Mouse (Mus musculus) macrophage (primary cell): ENCODE results near the gene Alk. TPM values are rescaled to one million over a fixed set of nuclear protein-coding genes. Genes with fewer than 3 reads are reported as not detected.

Source experiments
- H3K27ac ChIP-seq: fragments of 350-480 bp; formaldehyde crosslinking; 2 replicates; pipeline ENCODE4 v1.9.0; 2021
- H3K36me3 ChIP-seq: fragments of 350-480 bp; formaldehyde crosslinking; 2 replicates; pipeline ENCODE4 v1.9.0; 2021; ENCODE audit errors: inconsistent target
- H3K4me3 ChIP-seq: fragments of 350-480 bp; formaldehyde crosslinking; 2 replicates; pipeline ENCODE4 v1.9.0; 2021; ENCODE audit errors: inconsistent target
- H3K79me2 ChIP-seq: fragments of 350-480 bp; formaldehyde crosslinking; 2 replicates; pipeline ENCODE4 v1.9.0; 2021; ENCODE audit errors: inconsistent target
- WGBS: methylation state at CpG from one replicate; pipeline ENCODE4 v1.1.7; 2026; ENCODE audit warnings: inconsistent platforms; ENCODE audit not compliant: missing documents; 5-methylcytosine and 5-hydroxymethylcytosine counted together
- polyA plus RNA-seq: library from polyadenylated mRNA; stranded (reverse); fragments of 250-400 nt; gene quantifications from 3 replicates; pipeline ENCODE4 v1.2.4, GENCODE M21; 2018; ENCODE audit warnings: inconsistent platforms
- total RNA-seq, 78 experiments: library from RNA; depleted of rRNA; stranded (reverse); fragments of 250-400 nt; gene quantifications; 1 replicate in 9 of 78; 2 replicates in 24 of 78; 3 replicates in 43 of 78; 4 replicates in 2 of 78; pipeline ENCODE4 v1.2.4; 2018; ENCODE audit warnings: inconsistent platforms in 56 of 78

The Alk gene
- not detected for total RNA-seq (2018; cell fraction: chromatin; rRNA removed)
- not detected for total RNA-seq (2018; cell fraction: cytosol; rRNA removed)
- total RNA-seq (2018; cell fraction: nucleus; rRNA removed) = not detected
- not detected in 3 replicates for polyA plus RNA-seq

DNA sequence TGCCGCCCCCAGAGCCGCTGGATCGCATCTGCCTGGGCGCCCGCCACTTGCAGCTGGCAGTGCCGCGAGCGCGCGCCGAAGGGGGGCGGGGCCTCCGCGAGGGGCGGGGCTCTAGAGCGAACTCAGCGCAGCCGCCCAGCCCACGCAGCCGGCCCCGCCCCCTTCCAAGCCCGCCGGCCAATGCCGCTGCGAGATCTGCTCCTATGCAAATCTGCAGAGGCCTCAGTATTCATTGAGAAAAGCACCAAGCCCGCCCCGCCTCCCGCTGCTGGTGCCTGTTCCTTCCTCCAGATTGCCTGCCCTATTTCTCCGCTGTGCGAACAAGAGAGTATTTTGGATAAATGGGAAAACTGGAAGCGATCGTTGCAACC is at the start of gene Alk:
Alk (minus strand) TSS at position 18 of the 371 bp plus-strand sequence.
- Histone ChIP-seq H3K79me2 (no peaks in the 10 kb centered on the region), H3K36me3 (no peaks in the 10 kb centered on the region), H3K27ac (no peak within 1 kb of the TSS), H3K4me3 (no peak within 1 kb of the TSS)
- WGBS = 5% methylated on average over 25 of the region's 32 CpGs

DNA sequence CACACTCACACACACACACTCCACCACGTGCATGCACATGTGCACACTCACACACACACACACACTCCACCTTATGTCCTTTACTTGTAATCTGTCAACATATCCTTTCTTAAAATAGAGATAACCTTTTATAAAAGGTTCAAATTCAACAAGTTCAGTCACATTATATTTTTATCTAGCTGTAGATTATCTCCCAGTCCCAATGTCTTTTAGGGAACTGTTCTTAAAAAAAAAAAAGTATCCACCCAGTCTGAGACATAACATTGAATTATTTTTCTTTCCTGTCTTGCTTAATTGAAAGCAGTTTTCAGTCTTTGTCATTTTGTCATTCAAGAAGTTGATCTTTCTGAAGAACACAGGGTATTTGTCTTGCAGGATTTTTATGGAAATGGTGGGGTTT is 48.4 kb upstream of the Alk start:
- Histone ChIP-seq H3K27ac (no peak overlapping the region), H3K79me2 (no peaks in the 10 kb centered on the region), H3K36me3 (no peaks in the 10 kb centered on the region), H3K4me3 (no peak overlapping the region)
- 67% methylated on average over 1 of the region's 1 CpGs for WGBS

DNA sequence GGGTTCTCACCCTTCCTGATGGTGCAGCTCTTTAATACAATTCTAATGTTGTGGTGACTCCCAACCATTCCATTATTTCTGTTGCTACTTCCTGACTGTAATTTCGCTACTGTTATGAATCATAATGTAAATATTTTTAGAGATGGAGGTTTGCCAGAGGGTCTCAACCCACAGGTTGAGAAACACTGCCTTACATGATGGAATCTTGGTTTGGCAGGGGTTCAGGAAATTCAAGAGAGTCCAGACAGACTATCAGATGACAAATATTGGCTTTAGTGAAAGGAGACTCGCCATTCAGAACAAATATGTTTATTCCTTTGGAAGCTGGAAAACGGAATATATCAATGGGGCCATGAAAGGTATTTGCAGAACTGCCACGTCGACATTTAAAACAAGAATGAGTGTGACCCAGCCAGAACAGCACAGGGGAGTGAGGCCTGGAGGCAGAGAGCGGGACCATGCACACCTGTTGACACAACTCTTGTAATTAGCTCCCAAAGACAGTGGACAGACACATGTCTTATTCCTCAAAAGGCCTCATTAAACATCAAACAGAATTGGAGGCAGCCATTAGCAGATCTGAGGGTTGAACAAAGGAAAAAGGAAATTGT is 44.3 kb upstream of the Alk start:
- no peak overlapping the region for H3K4me3 ChIP-seq
- WGBS = 79% methylated on average over 6 of the region's 6 CpGs
- H3K36me3 ChIP-seq = no peaks in the 10 kb centered on the region
- H3K79me2 ChIP-seq = no peaks in the 10 kb centered on the region
- H3K27ac ChIP-seq = no peak overlapping the region

DNA sequence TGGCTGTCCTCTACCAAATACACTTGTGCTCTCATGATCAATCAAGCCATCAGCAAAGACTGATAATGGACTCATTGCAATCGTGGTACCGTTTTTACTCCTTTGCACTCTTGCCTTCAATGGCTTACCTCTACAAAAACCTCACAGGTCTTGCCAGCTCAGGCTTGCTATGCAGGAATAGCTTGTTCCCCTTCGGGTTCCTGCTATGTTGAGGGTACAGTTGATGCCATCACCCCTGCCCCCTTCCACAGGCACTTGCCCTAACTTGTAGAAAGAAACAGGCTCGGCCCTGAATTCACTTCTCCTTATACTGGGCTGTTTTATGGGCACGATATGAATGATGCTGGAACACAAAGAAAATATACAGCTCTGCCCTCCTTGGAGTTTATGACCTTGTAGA is 41.7 kb upstream of the Alk start:
- Histone ChIP-seq H3K27ac (no peak overlapping the region), H3K4me3 (no peak overlapping the region), H3K36me3 (no peaks in the 10 kb centered on the region), H3K79me2 (no peaks in the 10 kb centered on the region)
- WGBS = 90% methylated on average over 5 of the region's 5 CpGs

DNA sequence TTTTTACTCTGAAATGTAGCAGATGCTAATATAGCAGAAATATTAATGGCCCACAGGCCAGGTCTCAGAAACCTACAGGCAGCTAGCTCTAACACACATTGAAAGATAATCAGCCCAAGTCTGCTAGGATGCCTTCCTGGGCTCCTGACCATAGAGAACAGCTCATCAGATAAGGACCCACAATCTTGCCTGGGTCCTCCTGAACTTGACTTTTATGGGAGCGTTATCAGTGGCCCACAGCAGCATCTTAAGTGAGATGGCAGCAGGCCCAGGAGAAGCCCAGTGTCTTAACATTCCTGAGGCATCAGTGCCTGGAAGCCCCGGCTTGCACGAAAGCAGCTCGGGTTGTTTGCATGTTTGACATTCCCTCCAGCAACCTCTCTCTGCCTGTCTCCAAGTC is 35.7 kb upstream of the Alk start:
- Histone ChIP-seq H3K79me2 (no peaks in the 10 kb centered on the region), H3K4me3 (no peak overlapping the region), H3K36me3 (no peaks in the 10 kb centered on the region), H3K27ac (no peak overlapping the region)
- 71% methylated on average over 4 of the region's 4 CpGs for WGBS

DNA sequence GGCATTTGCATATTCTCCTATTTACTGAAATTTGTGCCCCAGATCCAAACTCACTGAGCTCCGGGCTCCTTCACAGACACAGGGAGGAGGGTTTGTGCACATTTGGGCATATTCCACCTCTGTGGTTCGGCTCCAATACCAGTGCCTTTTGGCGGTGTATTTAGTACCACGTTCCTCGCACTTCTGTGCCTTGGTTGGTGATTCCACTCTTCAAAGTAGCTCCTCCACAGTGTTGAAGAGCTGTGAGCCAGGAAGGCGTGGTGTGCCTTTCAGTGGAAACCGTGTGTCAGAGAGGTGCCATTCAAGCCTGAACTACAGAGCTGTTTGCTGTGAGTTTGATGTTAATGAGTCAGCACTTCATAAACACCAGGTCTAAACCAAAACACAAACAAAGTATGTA is 35.0 kb upstream of the Alk start:
- no peaks in the 10 kb centered on the region for H3K79me2 ChIP-seq
- WGBS = 81% methylated on average over 7 of the region's 7 CpGs
- H3K36me3 ChIP-seq = no peaks in the 10 kb centered on the region
- no peak overlapping the region for H3K27ac ChIP-seq
- no peak overlapping the region for H3K4me3 ChIP-seq

DNA sequence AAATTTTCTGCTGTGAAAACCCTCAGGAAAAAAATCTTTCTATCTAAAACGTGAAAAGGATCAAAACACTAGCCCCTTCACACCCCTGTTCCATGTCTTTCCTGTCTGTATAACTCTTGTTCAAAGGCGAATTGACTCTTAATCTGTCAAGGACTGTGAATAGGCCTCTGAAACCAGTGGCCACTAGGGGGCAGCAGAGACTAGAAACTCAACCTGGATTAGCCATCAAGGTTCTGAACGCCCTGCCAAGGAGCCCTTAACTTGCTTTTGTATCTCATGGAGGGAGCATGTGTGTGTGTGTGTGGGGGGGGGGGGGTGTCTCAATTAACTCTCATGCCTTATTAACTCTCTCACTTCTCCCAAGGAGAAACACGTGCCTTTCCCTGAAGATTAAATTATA is 1.8 kb upstream of the Alk start:
- no peaks in the 10 kb centered on the region for H3K36me3 ChIP-seq
- no peak overlapping the region for H3K27ac ChIP-seq
- 11% methylated on average over 3 of the region's 4 CpGs for WGBS
- no peaks in the 10 kb centered on the region for H3K79me2 ChIP-seq
- H3K4me3 ChIP-seq = no peak overlapping the region

DNA sequence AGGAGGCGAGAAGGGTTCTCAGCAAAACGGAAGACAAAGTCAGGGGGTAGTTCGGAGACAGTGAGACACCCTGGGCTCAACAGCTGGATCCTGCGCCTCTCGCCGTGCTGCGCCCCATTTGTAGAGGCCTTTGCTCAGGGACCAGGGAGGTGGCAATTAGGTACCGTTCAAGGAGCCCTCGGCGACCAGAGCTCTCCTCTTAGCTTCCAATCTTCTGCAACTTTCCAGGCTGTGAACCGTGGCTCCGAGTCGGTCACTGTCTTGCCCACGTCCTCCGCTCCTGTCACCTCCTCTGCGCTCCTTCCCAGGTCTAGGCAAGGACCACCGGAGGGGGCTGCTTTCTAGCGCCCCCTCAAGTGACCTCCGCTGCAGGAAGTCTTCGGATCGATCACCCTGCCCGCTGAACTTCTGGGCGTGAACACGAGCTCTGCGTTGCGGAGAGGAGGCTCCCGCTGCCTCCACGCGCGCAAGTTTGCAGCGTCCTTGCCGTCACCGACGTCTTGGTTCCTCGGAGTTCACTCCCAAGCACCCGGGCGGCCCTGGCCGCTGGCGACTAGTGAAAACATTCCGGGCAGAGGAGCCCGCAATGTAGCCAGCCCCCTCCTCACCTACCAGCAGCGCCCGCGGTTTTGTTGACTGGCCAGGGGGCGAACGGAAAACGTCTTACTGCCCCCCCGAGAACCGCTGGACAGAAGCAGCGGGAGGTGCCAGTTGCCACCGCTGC is 379 bp downstream of the Alk start:
- Histone ChIP-seq H3K27ac (no peak overlapping the region), H3K4me3 (no peak overlapping the region), H3K36me3 (no peaks in the 10 kb centered on the region), H3K79me2 (no peaks in the 10 kb centered on the region)
- 9% methylated on average over 47 of the region's 51 CpGs for WGBS

DNA sequence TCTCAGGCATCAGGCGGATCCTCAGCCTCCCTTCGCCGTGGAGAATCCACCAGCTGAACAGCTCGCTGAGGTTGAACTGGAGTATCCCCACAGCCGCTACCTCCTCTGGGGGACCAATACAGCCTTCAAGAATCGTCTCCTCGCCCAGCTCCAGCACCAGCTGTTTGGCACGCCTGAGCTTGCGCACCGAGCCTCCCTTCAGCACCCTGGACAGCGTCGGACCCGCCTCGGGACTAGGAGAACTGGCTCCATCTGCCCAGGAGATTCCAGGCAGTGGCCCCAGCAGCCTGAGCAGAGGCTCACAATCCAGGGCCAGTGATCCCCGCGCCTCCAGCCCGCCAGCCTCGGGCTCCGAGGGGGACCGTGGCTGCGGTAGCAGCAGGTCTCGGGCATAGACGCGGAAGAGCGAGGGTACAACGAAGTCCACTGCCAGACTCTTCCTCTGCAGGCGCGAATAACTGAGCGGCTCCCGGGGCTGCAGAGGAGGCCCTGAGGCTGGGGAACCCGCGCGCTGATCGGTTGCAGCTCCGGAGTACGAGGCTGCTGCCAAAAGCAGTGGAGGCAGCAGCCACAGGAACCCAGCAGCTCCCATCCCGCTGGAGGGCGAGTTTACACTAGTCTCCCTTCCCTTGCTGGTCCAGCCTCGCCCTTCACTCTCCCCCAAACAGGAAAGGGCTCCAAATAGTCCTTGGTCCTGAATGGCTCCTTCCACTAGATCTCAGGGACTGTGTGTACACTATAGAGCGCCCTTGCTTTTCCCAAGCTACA is 1.1 kb downstream of the Alk start:
- 7% methylated on average over 40 of the region's 40 CpGs for WGBS

DNA sequence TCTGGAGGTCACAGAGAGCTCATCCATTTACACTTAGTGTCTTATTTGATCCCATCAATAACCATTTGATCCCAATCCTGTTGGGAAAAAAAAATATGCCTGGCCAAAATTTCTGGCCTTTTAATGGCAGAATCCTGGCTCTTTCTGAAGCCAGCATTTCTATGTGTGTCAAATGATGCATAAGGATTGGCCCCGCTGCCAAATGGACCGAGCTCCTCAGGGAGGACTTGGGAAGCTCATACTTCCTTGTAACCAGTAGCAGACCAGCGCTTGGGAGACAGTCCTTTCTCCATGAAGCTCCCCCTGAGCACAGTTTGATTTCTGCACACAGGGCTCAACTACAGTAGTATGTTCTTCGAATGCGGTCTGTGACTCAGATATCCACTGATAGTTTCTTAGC is 3.6 kb downstream of the Alk start:
- 95% methylated on average over 5 of the region's 5 CpGs for WGBS
- Histone ChIP-seq H3K79me2 (no peaks in the 10 kb centered on the region), H3K36me3 (no peaks in the 10 kb centered on the region)

More for the DNA sequence above, 1.1 kb downstream of the Alk start:
- H3K27ac ChIP-seq = no peak overlapping the region
- no peak overlapping the region for H3K4me3 ChIP-seq
- no peaks in the 10 kb centered on the region for H3K36me3 ChIP-seq
- no peaks in the 10 kb centered on the region for H3K79me2 ChIP-seq

DNA sequence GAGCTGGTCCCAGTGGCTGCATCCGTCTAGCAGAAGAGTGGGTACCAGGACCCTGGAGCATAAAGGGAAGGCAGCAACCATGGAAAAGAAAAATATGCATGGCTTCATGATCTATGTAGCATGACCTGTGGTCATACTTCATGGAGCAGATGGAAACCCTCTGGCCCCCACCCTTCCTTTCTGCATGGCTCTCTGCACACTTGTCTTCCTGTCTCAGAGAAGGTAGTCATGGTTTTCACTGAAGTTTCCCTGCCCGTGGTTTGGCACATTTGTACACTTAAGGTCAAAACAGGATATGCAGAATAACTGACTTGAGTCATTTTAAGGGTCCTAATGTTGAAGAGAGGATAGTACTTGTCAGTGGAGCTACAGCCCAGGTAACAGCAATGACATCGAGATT is 16.8 kb downstream of the Alk start:
- H3K79me2 ChIP-seq = no peaks in the 10 kb centered on the region
- no peak overlapping the region for H3K27ac ChIP-seq
- WGBS = 81% methylated on average over 3 of the region's 3 CpGs
- H3K4me3 ChIP-seq = no peak overlapping the region
- H3K36me3 ChIP-seq = no peaks in the 10 kb centered on the region

More for the DNA sequence above, 3.6 kb downstream of the Alk start:
- Histone ChIP-seq H3K4me3 (no peak overlapping the region), H3K27ac (no peak overlapping the region)

DNA sequence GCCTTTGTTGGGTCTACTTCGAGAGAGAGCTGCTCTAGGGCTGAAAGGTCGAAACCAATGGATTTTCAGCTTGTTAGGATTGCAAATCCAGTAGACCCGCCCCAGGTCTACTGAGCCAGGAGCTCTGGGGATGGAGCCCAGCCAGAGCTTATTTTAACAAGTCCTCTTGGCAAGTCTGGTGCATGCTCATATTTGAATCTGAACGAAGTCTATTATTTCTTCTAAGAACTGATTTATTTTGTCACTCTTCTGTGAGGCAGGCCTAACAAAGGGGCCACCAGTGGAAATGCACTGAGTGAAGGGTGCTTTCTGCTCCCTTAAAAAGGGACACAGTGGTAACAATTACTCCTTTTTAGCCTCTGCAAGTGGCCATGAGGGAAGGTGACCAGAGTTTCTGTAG is 24.3 kb downstream of the Alk start:
- H3K27ac ChIP-seq = no peak overlapping the region
- no peaks in the 10 kb centered on the region for H3K36me3 ChIP-seq
- 59% methylated on average over 4 of the region's 4 CpGs for WGBS
- H3K4me3 ChIP-seq = no peak overlapping the region
- no peaks in the 10 kb centered on the region for H3K79me2 ChIP-seq

DNA sequence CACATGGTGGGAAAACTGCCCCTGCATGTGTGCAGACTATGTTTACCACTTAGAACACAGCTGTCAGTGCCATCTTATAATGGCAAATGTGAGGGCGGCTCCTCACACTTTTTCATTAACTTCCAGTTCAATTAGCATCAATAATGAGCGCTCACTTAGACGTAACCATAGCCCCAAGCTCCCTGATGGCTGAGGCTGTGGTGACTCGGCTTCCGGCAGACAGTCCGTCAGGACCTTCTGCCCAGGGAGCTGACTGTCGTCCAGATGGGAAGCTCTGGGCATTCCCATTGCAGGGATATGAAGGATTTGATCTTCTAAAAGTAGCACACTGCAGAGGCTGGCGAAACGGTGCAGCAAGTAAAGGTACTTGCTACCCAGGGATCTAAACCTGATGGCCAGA is 25.1 kb downstream of the Alk start:
- H3K36me3 ChIP-seq = no peaks in the 10 kb centered on the region
- H3K79me2 ChIP-seq = no peaks in the 10 kb centered on the region
- H3K27ac ChIP-seq = no peak overlapping the region
- H3K4me3 ChIP-seq = no peak overlapping the region
- 90% methylated on average over 9 of the region's 9 CpGs for WGBS

DNA sequence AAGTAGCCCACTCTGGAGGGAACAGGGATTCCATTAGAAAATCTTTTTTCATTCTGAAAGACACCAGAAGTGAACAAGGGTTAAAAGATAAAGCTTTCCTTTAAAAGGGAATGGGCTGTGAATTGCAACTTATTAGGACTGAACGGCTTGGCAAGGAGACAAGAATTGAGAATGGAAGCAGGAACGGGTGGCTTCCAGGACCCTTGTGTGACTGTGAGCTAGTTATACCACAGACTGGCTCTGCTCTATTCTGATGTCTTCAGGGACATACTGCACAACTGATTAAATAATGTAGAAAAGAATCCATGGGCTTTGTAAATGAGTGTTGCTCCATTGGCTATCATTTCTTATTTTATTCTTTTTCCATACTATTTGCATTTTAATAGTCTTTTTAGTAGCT is 33.0 kb downstream of the Alk start:
- H3K27ac ChIP-seq = no peak overlapping the region
- H3K36me3 ChIP-seq = no peaks in the 10 kb centered on the region
- WGBS = 96% methylated on average over 2 of the region's 2 CpGs
- no peaks in the 10 kb centered on the region for H3K79me2 ChIP-seq
- H3K4me3 ChIP-seq = no peak overlapping the region

DNA sequence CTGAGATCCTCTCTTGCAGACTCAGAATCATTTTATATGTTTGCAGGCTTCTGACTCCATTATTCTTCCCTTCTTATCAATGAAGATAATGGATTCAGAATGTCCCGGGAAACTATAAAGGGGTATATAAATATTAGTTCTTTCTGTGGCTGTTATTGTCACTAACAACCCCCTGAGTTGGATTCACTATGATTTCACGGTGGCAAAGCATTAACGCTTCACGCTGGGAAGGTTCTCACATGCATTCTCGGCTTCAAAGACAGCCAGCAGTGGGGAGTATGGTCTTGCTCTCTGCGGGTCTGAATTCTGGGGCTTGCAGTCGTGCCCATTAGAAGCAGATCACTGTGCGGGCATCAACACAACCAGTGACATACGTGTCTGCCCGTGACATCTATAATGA is 34.9 kb downstream of the Alk start:
- Histone ChIP-seq H3K79me2 (no peaks in the 10 kb centered on the region), H3K36me3 (no peaks in the 10 kb centered on the region), H3K4me3 (no peak overlapping the region), H3K27ac (no peak overlapping the region)
- WGBS = 85% methylated on average over 10 of the region's 10 CpGs
